Mouse (Mus musculus) cerebellum, postnatal 14 days (tissue): Measurements from ENCODE around the gene Slc22a5.
"Not testable (repeated sequence)": the region's sequence is repeated elsewhere in the genome, so short reads cannot be mapped to it uniquely, and the experiment has no call there.

Source experiments
- DNase-seq, 2 experiments: peaks; one replicate each; pipeline ENCODE4 v3.0.0; 2021; ENCODE audit warnings: mixed read lengths in 2 of 2

The Slc22a5 gene

GRCm38 (mm10) chr11:53883287-53883686, 8.2 kb downstream of the Slc22a5 start:
- DNase-seq, result no peak

GRCm38 (mm10) chr11:53878096-53878495, 13.4 kb downstream of the Slc22a5 start:
- DNase-seq, result not testable (repeated sequence)

- DNase-seq, result no peak
Observed at GRCm38 (mm10) chr11:53876488-53876887, 15.0 kb downstream of the Slc22a5 start.

GRCm38 (mm10) chr11:53874706-53875105, 16.8 kb downstream of the Slc22a5 start:
- DNase-seq, result no peak

GRCm38 (mm10) chr11:53873909-53874704, 17.4 kb downstream of the Slc22a5 start:
- not testable (repeated sequence) for DNase-seq

GRCm38 (mm10) chr11:53871786-53872507, 19.5 kb downstream of the Slc22a5 start:
- DNase-seq, result no peak

GRCm38 (mm10) chr11:53869172-53869571, 22.3 kb downstream of the Slc22a5 start:
- no peak for DNase-seq

- DNase-seq, result peak in 1 of 2 experiments; percentile 28
Observed at GRCm38 (mm10) chr11:53868323-53868722, 23.1 kb downstream of the Slc22a5 start.

- not testable (repeated sequence) for DNase-seq
Observed at GRCm38 (mm10) chr11:53864724-53865310, 26.6 kb downstream of the Slc22a5 start.

- DNase-seq, result not testable (repeated sequence)
Observed at GRCm38 (mm10) chr11:53860944-53861343, 30.5 kb downstream of the Slc22a5 start.

GRCm38 (mm10) chr11:53858761-53859580, 32.5 kb downstream of the Slc22a5 start, which contains the start of gene Gm12216:
Gm12216 (minus strand) TSS chr11:53859256.
- DNase-seq, result peak; percentile 38 to 48

GRCm38 (mm10) chr11:53858058-53858760, 33.3 kb downstream of the Slc22a5 start:
- no peak for DNase-seq

GRCm38 (mm10) chr11:53853665-53854064, 37.8 kb downstream of the Slc22a5 start:
- no peak for DNase-seq

GRCm38 (mm10) chr11:53851795-53852194, 39.7 kb downstream of the Slc22a5 start:
- DNase-seq, result no peak

GRCm38 (mm10) chr11:53849588-53850320, 41.7 kb downstream of the Slc22a5 start:
- DNase-seq, result peak; percentile 86 to 88

- no peak for DNase-seq
Observed at GRCm38 (mm10) chr11:53845680-53846079, 45.8 kb downstream of the Slc22a5 start.

- DNase-seq, result no peak
Observed at GRCm38 (mm10) chr11:53843106-53843505, 48.4 kb downstream of the Slc22a5 start.

GRCm38 (mm10) chr11:53842161-53842581, 49.3 kb downstream of the Slc22a5 start:
- DNase-seq, result no peak

GRCm38 (mm10) chr11:53841514-53841913, 49.9 kb downstream of the Slc22a5 start:
- DNase-seq, result no peak

- peak in 1 of 2 experiments; percentile 20 for DNase-seq
Observed at GRCm38 (mm10) chr11:53839663-53840642, 51.5 kb downstream of the Slc22a5 start.
